Mouse (Mus musculus): Measurements from ENCODE around the gene Rab13. TPM values are rescaled to one million over a fixed set of nuclear protein-coding genes. Genes with fewer than 3 reads are reported as not detected.

The Rab13 gene
- polyA plus RNA-seq (2012; rRNA removed), result 8.6 and 13.7 TPM in 2 replicates

GRCm38 (mm10) chr3:90213377-90213866 lies at the start of gene Rab13, which contains the start of gene Rps27:
Gene Rab13 (plus strand): TSS chr3:90213695.
Gene Rps27 (minus strand): TSS chr3:90213651.

GRCm38 (mm10) chr3:90231507-90232333 lies 18.2 kb downstream of the Rab13 start, which contains the start of gene Jtb:
Gene Jtb (plus strand): TSS chr3:90231597.

GRCm38 (mm10) chr3:90242984-90243775 lies 29.7 kb downstream of the Rab13 start, which contains the start of gene Creb3l4:
Gene Creb3l4 (minus strand): TSS chr3:90243512.

GRCm38 (mm10) chr3:90247960-90248745 lies 34.7 kb downstream of the Rab13 start, which contains the start of gene Slc39a1:
Gene Slc39a1 (plus strand): TSS chr3:90248172.

GRCm38 (mm10) chr3:90253653-90254418 lies 40.3 kb downstream of the Rab13 start, which contains the start of gene Crtc2:
Gene Crtc2 (plus strand): TSS chr3:90254163.

GRCm38 (mm10) chr3:90265034-90265931 lies 51.8 kb downstream of the Rab13 start, which contains the start of gene Dennd4b:
Gene Dennd4b (plus strand): TSS chr3:90265185.

Other genes starting within 250 kb of the Rab13 start
- 30.6 and 31.8 TPM in 2 replicates for gene Hax1, start 214.9 kb upstream of the Rab13 start, polyA plus RNA-seq (2012; rRNA removed)
- gene 4933434E20Rik, start 162.1 kb upstream of the Rab13 start, polyA plus RNA-seq (2012; rRNA removed), result 43.6 and 47.5 TPM in 2 replicates
- 91.7 and 147 TPM in 2 replicates for gene Ubap2l, start 161.1 kb upstream of the Rab13 start, polyA plus RNA-seq (2012; rRNA removed)
- 83.5 and 108 TPM in 2 replicates for gene Tpm3, start 141.0 kb upstream of the Rab13 start, polyA plus RNA-seq (2012; rRNA removed)
- gene Nup210l, start 109.6 kb upstream of the Rab13 start, polyA plus RNA-seq (2012; rRNA removed), result 0.35 and 0.48 TPM in 2 replicates
- 1,083 and 1,538 TPM in 2 replicates for gene Rps27, start within 50 bp of the Rab13 start, polyA plus RNA-seq (2012; rRNA removed)
- gene Jtb, start 17.9 kb downstream of the Rab13 start, polyA plus RNA-seq (2012; rRNA removed), result 97.7 and 117 TPM in 2 replicates
- gene Creb3l4, start 29.8 kb downstream of the Rab13 start, polyA plus RNA-seq (2012; rRNA removed), result 10.1 and 10.6 TPM in 2 replicates
- gene Slc39a1, start 34.5 kb downstream of the Rab13 start, polyA plus RNA-seq (2012; rRNA removed), result 136 and 164 TPM in 2 replicates
- 72.6 and 97.9 TPM in 2 replicates for gene Crtc2, start 40.5 kb downstream of the Rab13 start, polyA plus RNA-seq (2012; rRNA removed)
- 46.7 and 50.1 TPM in 2 replicates for gene Dennd4b, start 51.5 kb downstream of the Rab13 start, polyA plus RNA-seq (2012; rRNA removed)
- 23.1 and 34.5 TPM in 2 replicates for gene Gatad2b, start 79.5 kb downstream of the Rab13 start, polyA plus RNA-seq (2012; rRNA removed)
- gene Slc27a3, start 176.2 kb downstream of the Rab13 start, polyA plus RNA-seq (2012; rRNA removed), result 89.8 and 106 TPM in 2 replicates
- 52.9 and 54.0 TPM in 2 replicates for gene Ints3, start 219.9 kb downstream of the Rab13 start, polyA plus RNA-seq (2012; rRNA removed)